Mouse (Mus musculus): ENCODE results near the gene Tssk6.
A peak's percentile ranks its signal among the peaks of the same experiment; 100 is the strongest.

The Tssk6 gene

DNA sequence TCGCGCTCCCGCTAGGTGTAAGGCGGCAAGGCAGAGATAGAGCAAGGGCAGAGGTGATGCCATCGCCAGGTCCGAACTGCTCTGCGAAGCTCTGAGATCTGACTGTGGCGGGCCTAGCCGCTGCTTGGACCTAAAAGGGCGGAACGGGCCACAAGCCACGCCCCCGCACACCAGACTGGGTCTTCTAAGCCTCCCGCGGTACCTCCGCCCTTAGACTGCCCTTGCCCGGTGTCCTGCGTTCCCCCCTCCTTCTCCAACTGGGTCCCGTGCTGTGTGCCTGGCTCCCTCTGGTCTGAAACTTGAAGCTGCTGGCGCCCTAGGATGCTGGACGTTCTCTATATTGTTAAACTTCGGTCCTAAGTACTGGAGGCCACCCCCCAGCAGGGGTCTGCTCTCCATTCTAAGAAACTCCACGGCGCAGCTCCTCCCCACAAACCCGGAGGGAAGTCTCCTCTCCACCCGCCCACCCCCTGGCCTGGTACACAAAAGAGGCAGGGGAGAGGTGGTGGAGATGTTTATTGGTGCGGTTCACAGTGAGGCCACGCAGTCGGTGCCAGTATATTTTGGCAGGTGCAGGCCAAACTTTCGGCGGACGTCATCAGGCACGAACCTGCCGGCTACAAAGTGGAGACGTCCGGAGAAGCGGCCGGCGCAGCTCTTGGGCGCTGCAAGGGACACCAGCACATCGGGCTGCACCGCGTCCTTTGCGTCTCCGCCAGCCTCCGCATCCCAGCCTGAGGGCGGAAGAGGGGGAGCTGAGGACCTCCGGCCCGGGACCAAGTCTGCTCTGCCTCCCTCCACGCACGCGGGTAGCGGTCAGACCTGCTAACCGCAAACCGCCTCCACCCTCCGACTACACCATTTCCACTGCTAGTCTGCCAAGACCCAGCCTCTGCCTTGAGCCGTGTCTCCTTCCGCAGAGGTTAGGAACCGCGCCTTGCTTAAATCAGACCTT is 14.4 kb upstream of the Tssk6 start, which contains the start of gene Cilp2:
Gene Cilp2, minus strand, starts transcription at position 399 of the 955 bp plus-strand sequence.
- DNase-seq, result no peak

DNA sequence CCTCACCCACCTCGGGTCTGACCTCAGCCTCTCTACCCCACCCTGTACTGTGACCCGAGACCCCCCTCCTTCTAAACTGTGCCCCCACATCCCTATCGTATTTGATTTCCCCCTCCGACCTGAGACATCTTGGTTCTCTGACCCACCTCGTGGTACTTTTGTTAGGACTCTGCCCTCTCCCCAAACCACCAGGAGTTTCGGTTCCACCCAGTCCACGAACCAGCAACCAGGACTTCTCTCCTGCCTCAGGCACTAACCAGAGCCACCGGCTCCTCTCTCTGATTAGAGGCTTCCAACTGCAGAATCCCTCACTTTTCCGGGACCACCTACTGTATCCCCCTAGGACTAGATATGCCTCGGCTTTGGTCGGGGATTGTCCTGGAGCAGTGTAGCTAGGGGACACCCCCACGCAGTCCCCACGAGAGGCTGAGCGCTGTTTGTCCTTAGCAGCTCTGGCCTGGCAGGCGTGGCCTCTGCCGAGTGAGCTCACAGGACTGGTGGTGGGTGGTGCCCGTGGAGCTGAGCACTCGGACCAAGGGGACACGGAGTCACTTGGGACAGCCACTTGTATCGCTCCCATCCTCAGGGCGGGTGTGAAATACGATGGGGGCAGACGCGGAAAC is 13.6 kb upstream of the Tssk6 start:
- DNase-seq, result no peak

DNA sequence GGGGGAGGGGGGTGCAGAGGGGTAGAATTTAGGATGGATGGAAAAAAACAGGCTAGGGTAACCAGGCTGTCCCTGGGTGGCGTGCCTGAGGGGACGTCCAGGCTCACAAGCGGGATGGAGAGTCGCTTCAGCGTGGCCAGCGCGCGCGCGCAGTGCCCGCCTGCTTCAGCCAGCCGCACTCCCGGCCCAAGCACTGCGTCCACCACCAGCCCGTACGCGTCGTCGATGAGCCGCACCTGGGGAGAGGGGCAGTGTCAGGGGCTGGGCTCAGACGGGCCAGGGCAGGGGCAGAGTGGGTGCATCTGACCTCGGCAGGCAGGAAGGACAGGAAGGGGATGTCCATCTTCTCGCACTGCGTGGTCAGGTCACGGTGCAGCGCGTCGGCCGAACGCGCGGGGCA is 13.1 kb upstream of the Tssk6 start:
- no peak for DNase-seq

DNA sequence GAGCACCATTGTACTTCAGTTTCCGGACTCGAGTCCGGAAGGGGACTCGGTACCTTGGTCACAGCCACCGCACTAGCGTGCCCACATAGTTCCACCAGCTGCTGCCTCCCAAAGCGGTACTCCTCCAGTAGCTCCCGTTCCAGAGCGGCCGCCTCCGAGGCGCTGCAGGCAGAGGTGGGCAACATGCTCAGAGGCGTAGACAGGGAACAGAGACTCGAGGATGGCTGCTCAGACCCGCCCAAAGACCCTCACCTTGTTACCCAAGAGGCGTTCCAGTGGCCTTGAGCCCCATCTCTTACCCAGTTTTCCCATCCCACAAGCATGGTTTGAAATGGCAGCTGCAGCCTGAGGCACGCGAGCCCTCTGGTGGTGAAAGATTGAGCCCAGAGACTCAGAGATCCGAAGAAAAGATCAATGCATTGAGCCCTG is 11.2 kb upstream of the Tssk6 start:
- DNase-seq, result peak; percentile 39

DNA sequence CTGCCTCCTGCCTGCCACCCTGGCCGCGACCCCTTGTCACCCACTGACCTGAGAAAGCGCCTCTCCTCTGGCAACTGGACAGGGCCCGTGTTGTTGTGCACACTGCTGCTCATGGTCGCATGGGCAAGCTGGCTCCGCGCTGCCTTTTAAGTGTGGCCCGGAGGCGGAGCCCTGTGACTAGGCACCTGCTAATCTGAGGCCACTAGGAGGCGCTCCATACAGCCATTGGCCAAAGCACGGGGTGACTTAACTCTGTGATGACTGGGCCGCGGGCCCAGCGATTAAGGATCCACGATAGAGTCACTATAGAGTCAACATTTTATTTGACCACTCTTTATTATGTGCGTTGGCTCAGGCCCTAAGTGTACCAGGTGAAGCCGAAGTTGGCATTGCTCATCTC is 8.1 kb upstream of the Tssk6 start:
- peak; percentile 68 for DNase-seq

DNA sequence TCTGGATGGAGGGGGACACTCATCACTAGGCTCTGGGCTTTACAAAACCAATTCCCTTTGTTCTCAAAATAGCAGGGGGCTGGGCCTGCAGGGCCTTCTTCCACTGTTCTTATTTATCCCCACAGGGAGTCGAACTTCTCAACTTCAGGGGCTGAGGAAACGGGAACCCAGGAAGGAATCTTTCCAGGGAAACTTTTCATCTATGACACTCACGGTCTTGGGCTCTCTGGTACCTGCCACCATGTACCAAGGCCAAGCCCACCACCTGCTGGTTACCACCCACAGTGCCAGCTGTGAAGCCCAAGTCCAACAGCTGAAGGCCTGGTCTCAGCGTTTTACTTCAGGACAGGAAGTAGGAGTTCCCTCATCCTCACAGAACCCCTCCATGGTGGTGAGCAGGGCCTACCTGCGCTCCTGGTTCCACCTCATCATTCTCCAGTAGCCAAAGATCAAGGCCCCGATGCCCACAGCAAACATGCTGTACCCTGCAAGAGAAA is 7.1 kb upstream of the Tssk6 start:
- DNase-seq, result no peak

DNA sequence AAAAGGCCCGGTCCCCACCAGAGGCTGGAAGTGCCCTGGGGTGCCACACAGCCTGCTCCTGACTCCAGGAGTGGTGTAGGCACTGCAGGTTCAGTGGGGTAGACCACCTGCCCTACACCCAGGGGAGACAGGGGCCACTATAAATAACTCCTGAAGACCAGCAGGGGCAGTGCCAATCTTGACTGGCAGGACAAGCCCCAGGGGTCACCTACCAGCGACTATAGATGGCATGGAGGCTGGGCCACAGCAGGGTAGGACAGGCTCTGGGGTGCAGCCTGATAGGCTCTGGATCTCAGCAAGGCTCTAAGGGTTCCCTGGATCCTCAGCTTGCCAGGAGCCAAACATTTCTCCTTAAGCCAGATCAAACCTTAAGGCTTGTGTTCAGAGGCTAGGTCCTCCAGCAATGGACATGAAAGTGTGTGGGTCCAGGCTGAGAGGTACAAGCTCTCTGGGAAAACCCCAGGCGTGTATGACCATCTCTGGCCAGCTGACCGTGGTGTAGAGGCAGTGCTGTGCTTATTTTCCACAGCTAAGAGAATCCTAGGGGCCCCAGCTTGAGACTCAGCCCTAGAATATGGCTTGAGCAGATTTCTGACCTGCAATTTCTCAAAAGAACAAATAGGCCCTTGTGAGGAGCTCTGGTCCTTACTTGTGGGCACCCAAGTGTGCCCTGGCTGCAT is 6.1 kb upstream of the Tssk6 start:
- no peak for DNase-seq

DNA sequence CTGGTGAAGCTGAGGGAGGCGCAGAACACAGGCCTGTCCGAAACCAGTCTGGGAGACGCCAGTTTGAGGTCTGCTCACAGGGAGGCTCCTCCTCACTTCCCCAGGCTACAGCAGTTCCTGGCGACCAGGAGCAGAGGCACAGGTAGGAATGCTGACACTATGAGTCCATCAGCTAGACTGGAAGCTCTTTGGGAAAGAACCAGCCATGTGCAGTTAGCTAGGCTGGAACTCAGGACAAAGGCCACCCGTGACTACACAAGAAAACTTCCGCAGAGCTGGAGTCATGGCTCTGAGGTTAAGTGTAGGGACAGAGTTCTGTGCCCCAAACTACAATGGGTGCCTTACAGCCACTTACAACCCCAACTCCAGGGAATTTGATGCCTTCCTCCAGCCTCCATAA is 4.1 kb upstream of the Tssk6 start:
- no peak for DNase-seq

DNA sequence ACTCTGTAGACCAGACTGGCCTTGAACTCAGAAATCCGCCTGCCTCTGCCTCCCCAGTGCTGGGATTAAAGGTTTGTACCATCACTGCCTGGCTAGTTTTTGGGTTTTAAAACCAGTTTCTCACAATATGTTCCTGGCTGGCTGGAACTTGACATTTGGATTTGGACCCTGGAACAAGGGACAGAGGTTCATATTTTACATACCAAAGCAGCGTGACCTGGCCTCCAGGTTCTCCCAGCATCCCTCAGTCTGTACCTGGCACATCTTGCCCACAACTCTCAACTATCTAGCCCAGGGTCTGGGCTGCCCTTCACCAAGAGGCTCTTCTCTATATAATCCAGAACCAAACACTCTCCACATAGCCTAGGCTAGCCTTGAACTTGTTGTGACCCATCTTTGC is 2.1 kb upstream of the Tssk6 start:
- DNase-seq, result no peak

DNA sequence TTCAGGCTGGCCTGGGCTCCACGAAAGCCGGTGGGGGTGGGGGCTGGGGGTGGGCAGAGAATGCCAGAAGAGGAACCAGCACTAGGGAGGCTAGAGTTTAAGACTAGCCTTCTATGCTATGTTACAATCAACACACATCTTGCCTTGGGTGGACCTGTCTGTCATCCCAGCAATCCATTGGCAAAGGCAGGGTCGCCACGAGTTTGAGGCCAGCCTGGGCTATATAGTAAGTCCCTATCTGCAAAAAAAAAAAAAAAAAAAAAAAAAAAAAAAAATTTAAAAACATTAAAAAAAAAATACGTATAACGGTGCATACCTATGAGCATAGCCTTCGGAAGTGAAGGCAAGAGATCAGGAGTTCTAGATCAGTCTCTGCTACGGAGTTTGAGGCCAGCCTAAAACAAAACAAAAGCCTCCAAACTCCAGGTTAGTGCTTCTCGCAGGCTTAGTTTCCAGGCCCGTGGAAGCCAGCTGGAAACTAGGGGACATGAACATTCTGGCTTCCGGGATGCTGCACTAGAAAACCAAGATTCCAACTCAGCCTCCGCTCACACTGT is 1.0 kb upstream of the Tssk6 start:
- no peak for DNase-seq

DNA sequence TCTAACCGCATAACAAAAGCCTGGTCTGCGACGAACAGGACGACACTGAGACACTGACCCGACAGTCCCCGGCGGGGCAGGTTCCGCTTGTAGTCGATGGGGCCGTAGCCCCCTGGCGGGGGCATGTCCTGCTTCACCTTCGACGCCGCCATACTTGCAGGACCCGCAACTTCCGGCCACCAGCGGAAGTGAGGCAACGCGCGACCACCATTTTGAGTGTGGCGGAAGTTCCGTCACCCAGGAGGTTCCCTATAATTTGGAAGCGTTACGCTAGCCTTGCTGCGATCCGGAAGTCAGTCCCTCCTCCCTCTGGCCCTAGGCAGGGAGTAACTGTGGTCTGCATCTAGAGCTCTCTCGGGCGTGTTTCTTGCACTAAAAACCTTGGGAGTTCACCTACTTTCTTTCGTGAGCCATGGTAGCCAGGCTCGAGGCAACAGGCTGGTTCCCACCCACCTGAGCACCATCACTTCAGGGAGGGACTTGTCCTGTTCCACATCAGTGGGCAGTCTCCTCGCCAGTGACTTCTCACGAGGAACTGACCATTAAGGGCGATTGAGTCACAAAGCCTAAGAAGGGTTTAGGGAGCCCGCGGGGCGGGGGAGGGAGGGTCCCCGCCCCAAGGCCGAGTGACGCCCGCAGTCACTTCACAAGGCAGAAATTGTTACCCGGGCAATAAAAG is 361 bp upstream of the Tssk6 start:
- DNase-seq, result peak; percentile 95

DNA sequence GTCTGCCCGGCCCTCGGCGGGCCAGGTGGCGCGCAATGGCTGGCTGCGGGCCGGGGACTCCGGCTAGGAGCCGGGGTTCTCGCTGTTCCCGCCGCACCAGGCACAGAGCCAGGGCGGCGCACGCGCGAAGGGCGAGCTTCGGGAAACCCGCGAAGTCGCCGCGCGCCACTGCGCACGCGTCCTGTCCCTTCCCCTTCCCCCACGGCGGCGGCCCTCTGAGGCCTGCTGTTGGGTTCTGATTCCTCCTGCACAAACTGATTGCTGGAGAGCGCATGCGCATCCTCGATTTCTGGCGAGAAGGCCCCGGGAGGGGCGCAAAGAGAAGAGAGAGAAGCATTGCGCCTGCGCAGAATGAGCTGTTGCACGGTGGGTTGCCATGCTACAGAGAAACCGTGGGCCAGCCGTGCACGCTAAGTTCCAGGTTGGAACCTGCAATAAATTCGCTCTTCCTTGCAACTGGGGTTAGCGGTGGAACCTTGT is 1.1 kb downstream of the Tssk6 start:
- DNase-seq, result peak; percentile 99

DNA sequence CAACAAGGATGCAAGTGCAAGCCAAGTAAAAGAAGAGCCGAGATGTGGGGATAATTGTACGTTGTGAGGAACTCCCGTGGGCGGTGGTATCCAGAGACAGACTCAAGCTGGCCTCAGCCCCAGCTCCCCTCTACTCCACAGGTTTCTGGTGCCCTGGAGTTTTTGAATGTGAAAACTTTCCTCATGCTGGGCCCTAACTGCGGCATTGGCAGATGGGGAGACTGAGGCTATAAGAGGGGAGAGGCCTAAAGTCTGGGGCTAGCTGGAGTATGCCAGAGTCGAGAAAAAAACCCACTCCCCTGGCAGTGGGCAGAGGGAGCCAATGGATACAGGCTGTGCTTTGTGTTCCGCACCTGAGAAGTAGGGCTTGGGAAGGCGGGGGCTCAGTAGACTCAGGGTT is 2.1 kb downstream of the Tssk6 start:
- DNase-seq, result no peak

DNA sequence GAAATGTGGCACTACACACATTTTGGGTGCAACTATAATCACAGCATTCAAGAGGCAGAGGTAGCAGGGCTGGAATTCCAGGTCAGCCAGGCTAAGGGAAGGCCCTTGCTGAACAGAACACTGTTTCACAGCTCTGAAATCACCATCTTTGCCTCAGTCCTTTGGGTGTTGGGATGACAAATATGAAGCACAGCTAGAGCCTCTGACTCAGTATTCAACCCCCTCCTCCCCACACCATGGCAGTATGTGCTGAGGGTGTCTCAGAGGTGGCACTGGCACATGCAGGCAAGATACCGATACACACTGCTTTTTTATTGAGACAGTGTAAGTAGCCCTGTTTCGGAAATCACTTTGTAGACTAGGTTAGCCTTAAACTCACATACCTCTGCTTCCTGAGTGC is 4.3 kb downstream of the Tssk6 start:
- DNase-seq, result no peak

DNA sequence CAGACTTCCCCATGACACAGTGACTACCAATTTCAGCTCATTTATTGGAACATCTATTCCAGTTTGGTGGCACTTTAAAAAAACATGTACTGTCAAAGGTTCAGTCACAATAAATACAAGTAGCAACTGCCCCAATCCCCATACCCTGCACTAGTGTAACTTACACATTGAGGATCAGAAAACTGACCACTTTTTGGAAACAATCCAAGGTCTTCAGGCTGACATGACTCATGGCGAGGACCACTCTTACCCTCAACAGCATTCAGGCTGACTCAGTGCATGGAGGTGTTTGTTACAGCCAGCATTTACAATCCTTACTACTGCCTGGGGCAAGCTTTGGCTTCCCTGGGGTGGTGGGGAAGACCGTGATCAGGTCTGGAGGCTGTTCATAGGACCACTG is 5.1 kb downstream of the Tssk6 start:
- DNase-seq, result no peak

DNA sequence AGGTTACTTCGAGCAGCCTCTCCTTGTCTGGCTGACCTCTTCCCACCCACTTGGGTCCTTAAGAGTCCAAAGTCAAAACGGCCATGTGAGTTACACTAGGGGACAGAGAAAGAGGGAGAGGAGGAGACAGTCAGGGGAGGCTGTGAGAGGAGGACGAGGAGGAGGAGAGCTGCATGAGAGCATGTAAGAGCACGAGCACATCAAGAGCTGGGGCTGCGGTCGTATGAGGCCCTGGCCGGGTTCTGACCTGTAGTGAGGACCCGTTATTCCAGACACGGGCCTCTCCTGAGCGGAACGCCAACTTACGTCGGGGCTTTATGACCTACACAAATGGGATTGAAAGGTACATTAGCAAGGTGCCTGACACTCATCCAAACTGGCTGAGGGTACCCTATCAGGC is 9.9 kb downstream of the Tssk6 start:
- no peak for DNase-seq

DNA sequence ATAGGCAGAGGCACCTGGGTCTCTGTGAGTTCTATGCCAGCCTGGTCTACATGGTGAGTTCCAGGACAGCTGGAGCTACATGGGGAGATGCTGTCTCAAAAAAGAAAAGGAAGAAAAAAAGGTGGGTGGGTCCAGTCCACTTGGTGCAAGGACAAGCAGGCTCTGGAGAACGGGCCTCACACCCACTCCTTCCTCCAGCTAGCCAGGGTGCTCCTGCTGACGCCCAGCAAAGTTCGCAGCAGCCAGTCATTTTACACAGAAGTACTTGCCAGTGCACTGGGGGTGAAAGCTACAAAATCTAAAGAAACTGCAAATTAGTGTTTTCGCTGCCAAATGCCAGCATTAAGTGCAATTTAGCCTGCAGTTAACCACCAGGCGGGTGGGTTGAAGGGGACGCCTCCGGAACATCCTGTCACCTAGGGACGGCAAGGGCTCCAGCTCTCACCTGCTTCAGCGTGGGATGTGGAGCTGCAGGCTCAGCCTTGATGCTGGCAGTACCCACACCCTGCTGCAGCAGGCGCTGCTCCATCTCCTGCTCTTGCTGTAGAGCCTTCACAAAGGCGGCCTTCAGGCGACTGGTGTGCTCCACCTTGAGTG is 10.6 kb downstream of the Tssk6 start:
- no peak for DNase-seq

DNA sequence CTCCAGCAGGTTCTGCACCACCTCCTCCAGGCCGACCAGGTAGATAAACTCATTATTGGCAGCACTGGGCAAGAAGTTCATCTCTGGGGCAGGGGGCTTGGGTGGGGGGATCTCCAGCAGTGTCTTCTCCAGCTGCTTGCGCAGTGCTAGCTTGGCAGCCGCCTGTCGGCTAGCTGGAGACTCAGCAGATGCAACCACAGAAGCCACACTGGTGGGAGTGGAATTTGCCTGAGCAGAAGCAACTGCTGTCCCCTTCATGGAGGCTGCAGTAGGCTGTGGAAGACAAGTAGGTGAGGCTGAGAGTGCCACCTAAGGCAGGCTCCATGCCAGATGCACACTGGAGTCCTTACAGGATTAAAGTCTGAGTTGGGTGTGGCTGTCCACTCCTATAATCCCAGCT is 12.5 kb downstream of the Tssk6 start:
- no peak for DNase-seq

DNA sequence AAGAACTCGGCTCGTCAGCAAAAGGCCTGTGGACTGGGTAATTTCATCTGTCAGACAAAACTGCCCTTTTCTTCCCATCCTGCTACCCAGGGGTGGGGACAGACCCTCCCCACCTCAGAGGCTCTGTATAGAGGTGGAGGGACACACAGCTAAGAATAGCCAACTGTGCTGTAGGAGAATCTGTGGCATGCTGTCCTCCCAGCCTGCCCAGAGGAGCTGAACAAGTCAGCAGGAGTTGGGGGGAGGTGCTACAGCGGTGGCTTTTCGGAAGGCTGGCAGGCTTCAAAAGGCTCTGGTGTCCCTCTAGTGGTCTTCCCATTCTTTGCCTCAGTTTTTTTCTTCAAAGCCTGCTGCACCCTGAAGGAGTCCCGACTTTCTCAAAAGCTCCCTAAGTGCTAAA is 13.8 kb downstream of the Tssk6 start:
- DNase-seq, result no peak

DNA sequence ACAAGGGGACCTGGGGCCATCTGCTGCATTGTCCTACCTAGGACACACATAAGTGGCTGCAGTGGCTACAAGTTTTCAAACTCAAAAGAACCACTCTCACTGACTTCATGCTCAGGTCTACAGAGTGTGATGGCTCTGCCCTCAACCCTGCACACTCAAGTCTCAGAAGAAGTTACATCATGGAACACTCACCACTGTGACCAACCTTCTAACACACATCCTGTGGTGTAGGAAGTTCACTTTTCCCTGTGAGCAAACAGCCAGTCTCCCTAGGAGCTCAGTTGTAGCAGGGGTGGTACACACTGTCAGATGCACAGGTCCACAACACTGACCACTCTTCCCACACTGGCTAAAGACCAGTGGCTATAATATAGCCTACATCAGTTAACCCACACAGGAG is 16.5 kb downstream of the Tssk6 start:
- no peak for DNase-seq

DNA sequence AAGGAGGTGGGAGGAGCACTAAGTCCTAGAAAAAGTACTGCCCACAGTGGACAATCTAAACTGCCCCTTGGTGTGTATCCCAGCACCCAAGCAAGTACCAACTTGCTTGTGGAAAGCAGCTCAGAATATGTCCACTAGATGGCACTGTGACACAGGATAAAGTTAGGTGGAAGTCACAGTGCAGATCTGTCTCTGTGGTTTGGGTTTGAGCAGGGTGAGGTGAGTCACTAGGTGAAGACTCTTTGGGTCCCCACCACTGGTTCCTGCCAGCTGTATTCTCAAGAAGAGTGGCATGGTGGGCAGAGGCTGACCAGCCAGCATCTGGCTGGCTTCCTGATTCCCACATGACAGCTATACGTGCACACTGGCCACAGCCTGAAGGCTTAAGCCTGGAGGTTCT is 17.0 kb downstream of the Tssk6 start:
- DNase-seq, result peak; percentile 75
